Mouse (Mus musculus) right cerebral cortex, adult 18-20 months (tissue): ENCODE measurements around the gene Usp30.

Experiments
- DNase-seq: peaks from one replicate; pipeline ENCODE4 v3.0.0; 2022; ENCODE audit warnings: mixed read lengths

The Usp30 gene

GRCm38 (mm10) chr5:114127374-114128349 is 62.4 kb downstream of the Usp30 start, which contains the start of gene Alkbh2:
Gene Alkbh2, minus strand, starts transcription at chr5:114128218.
- peak; percentile 63 for DNase-seq

- no peak for DNase-seq
Measured at GRCm38 (mm10) chr5:114129550-114130210, 64.4 kb downstream of the Usp30 start.

GRCm38 (mm10) chr5:114130211-114130605 is 64.9 kb downstream of the Usp30 start, which contains the start of gene Ung:
Gene Ung, plus strand, starts transcription at chr5:114130386.
- DNase-seq, result no peak

- peak; percentile 93 for DNase-seq
Measured at GRCm38 (mm10) chr5:114130698-114131520, 65.6 kb downstream of the Usp30 start.

GRCm38 (mm10) chr5:114131521-114131840 is 66.2 kb downstream of the Usp30 start:
- DNase-seq, result no peak

GRCm38 (mm10) chr5:114132841-114133240 is 67.6 kb downstream of the Usp30 start:
- DNase-seq, result no peak

GRCm38 (mm10) chr5:114134091-114134534 is 68.9 kb downstream of the Usp30 start:
- peak; percentile 43 for DNase-seq

GRCm38 (mm10) chr5:114135516-114135915 is 70.3 kb downstream of the Usp30 start:
- no peak for DNase-seq

GRCm38 (mm10) chr5:114137481-114138276 is 72.4 kb downstream of the Usp30 start:
- no peak for DNase-seq

- DNase-seq, result no peak
Measured at GRCm38 (mm10) chr5:114138277-114139164, 73.3 kb downstream of the Usp30 start.

- DNase-seq, result peak; percentile 78
Measured at GRCm38 (mm10) chr5:114139175-114139574, 73.9 kb downstream of the Usp30 start.

- DNase-seq, result no peak
Measured at GRCm38 (mm10) chr5:114146028-114146888, 81.0 kb downstream of the Usp30 start, which contains the start of gene Acacb. Gene Acacb, plus strand, starts transcription at chr5:114146535.

- DNase-seq, result no peak
Measured at GRCm38 (mm10) chr5:114147043-114147972, 82.0 kb downstream of the Usp30 start.

- no peak for DNase-seq
Measured at GRCm38 (mm10) chr5:114152359-114153092, 87.3 kb downstream of the Usp30 start.

- no peak for DNase-seq
Measured at GRCm38 (mm10) chr5:114153490-114153889, 88.2 kb downstream of the Usp30 start.

- no peak for DNase-seq
Measured at GRCm38 (mm10) chr5:114154765-114155164, 89.5 kb downstream of the Usp30 start.

GRCm38 (mm10) chr5:114155168-114155933 is 90.1 kb downstream of the Usp30 start:
- no peak for DNase-seq
